Mouse (Mus musculus): ENCODE measurements around the gene Smurf2.

The Smurf2 gene

GRCm38 (mm10) chr11:106778589-106779387, 141.7 kb downstream of the Smurf2 start:
- DNase-seq (ENCODE audit: low read depth, low spot score), result no peak

- no peak for DNase-seq (ENCODE audit: low read depth, low spot score)
Observed at GRCm38 (mm10) chr11:106778132-106778531, 142.4 kb downstream of the Smurf2 start.

GRCm38 (mm10) chr11:106777395-106777794, 143.1 kb downstream of the Smurf2 start:
- DNase-seq (ENCODE audit: low read depth, low spot score), result no peak

GRCm38 (mm10) chr11:106776960-106777359, 143.6 kb downstream of the Smurf2 start:
- DNase-seq (ENCODE audit: low read depth, low spot score), result no peak

GRCm38 (mm10) chr11:106773061-106773460, 147.5 kb downstream of the Smurf2 start:
- DNase-seq (ENCODE audit: low read depth, low spot score), result no peak

GRCm38 (mm10) chr11:106770195-106770974, 150.1 kb downstream of the Smurf2 start:
- no peak for DNase-seq (ENCODE audit: low read depth, low spot score)

Measured in retina, adult 2 months (tissue).